Mouse (Mus musculus) right cerebral cortex, postnatal 10 days (tissue): ENCODE measurements at regions not wholly inside any gene's neighbourhood (a gene's known extent, or its start where the extent isn't known, plus 50 kb on each side); places are given as distances from the start of the nearest gene placed in this dataset.
A peak's percentile ranks its signal among the peaks of the same experiment; 100 is the strongest.

Experiments
- DNase-seq, 2 experiments: peaks; one replicate each; pipeline ENCODE4 v3.0.0; 2021; ENCODE audit warnings: low spot score in 2 of 2

GRCm38 (mm10) chr4:81005507-81006328, 95.3 kb downstream of the Lurap1l start:
- DNase-seq: peak; percentile 20 to 24

DNA sequence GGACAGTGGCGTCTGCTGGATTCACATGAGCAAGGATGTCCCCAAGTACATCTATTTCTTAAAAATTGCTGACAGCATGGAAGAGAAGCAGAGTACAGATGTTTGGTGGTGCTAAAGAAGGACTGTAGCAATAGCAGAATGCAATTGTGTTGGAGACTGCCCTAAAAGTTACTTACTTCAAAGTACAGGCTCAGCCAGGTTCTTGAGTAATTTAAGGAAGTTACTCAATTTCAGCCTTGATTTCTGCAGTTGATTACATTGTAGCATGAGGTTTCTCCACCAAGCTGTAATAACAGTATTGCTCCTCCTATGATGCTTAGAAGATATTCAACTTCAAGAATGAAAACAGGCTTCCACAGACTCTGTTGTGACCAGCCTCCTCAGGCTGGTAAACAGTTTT, 96.1 kb downstream of the Lurap1l start:
- DNase-seq: no peak

GRCm38 (mm10) chr4:81021850-81022249, 111.4 kb downstream of the Lurap1l start:
- DNase-seq: no peak

- no peak for DNase-seq
Measured at GRCm38 (mm10) chr4:81023436-81023983, 113.1 kb downstream of the Lurap1l start.

GRCm38 (mm10) chr4:81027558-81027957, 117.1 kb downstream of the Lurap1l start:
- DNase-seq: no peak

DNA sequence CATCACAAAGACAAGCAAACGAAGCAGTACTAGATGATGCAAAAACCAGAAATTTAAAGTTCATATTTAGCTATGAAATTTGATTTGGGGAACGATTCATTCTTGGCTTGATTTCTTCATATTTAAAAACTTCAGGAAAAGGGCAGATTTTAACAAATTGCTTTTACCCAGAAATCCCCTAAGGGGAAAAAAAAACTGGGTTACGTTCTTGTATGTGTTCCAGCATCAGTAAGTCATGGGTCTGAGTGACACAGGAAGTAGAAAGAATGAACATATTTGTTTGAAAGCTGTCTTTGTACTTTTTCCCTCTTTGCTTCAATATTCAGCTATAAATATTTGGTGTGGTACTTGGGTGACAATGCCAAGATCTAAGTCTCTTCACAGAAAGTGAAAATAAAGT, 120.2 kb downstream of the Lurap1l start:
- no peak for DNase-seq

DNA sequence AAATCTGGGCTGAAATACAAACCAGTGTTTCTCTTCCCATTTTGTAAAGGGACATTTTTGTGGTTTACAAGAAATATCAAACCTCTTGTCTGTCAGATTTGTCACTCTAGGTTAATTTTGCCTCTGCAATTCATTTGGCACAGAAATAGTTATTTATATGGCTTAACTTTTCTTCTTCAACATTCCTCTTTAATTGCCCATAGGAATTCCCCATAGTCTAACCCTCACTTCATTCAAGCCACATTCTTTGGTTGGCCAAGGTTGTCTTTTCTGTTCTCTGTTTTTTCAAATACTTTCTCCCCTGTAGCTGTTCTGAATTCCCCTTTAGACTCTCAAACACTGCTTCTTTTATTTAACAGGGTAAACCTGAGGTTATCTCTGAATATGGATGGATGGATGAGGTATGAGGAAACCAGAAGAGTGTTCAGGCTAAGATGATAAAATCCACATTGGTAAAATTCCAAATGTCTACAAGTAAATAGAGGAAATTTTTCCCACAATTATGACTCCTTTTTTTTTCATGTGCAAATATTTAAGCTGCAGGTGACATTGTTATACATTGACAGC, 127.0 kb downstream of the Lurap1l start:
- DNase-seq: no peak

DNA sequence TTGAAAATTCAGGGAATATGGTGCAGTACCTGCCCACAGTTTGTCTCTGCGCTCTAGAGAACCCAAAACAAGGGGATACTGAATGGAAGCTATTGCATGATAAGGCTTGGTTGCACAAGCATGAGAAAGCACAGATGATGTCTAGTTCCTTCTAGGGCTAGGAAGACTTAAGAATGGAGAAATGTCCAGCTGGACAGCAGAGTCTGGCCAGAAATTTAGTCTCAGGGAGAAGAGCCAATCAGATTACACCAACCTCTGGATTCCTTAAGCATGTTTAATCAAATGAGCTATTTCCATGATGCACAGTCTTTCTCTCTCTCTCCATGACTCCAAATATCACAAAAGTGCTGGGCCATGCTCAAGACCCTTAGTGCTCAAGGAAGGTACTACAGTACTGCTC, 147.8 kb downstream of the Lurap1l start:
- no peak for DNase-seq

- peak; percentile 26 for DNase-seq
Measured at GRCm38 (mm10) chr4:81058809-81059208, 148.4 kb downstream of the Lurap1l start.

DNA sequence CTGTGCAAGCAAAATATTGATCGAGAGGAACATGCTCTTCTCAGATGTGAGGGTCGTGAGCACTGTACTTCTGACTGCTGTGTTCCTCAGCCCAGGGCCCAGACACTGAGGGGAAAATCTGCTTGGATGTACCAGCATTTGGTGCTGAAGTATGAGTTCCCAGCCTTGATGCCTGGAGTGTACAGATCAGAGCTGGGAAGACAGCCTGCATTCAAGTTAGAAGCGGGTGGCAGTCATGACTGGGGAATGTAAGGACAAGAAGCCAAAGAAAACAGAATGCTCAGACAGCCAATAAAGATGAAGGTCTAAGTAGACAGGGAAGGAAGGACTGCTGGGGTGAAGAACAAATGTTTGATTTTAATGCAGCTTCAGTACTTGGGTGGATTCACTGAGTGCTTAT, 148.9 kb downstream of the Lurap1l start:
- no peak for DNase-seq

GRCm38 (mm10) chr4:81082290-81082947, 172.0 kb downstream of the Lurap1l start:
- no peak for DNase-seq

DNA sequence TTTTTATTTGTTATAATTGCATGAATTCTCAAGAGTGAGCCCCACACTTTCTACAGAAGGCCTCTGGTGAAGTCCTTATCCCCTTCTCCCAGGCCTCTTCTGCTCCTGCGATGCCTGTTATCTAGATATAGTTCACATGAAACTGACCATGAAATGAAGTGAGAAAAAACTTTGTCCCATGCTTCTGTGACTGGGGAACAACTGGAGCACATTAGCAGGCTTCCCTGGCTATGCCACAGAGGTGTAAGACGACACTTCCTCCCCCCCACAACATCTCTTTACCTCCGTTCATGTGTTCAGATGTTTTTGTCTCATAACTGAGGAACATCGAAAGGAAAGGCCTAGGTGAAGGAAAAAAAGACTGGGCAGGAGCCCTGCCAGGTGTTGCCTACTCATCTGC, 174.7 kb downstream of the Lurap1l start:
- DNase-seq: no peak

GRCm38 (mm10) chr4:81096581-81096980, 186.1 kb downstream of the Lurap1l start:
- no peak for DNase-seq

GRCm38 (mm10) chr4:81097597-81097996, 187.2 kb downstream of the Lurap1l start:
- DNase-seq: no peak

GRCm38 (mm10) chr4:81101049-81101448, 190.6 kb downstream of the Lurap1l start:
- DNase-seq: no peak

DNA sequence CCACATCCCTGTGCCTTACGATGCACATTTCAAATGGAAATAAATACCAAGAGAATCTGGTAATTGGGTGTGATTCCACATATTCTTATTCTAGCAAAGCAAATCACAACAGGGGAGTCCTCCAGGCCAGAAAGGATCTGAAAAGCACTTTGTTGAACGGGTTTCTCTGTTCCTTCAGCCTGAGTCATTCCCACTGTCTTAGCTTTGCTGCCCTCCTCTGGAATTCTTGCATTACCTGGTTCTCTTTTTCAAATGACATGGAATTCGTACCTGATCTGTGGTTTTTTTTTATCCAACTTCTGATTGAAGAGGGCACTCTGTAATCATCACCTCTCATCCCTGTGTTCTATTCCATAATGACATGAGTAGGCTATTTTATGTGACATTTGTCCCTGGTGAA, 200.9 kb downstream of the Lurap1l start:
- DNase-seq: peak; percentile 31 to 36

DNA sequence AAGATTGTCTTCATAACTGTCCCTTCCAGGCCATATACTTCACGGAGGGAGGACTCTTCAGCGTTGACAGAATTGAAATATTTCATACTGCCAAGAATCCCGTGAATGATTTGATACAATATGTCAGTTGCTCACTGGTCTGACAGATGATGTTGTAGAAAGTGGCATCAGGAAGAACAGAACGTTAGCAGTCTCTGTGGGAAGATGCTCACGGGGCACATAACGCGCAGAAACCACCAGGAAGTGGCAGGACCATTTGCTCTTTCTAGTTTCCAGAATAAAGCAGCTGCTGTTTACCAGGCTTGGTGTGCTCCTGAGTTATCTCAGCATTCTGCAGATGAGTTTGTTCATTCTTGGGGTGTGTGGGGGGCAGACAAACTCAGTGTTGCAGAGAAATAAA, 206.0 kb downstream of the Lurap1l start:
- DNase-seq: no peak

- no peak for DNase-seq
Measured at GRCm38 (mm10) chr4:81124155-81124554, 213.7 kb downstream of the Lurap1l start.

DNA sequence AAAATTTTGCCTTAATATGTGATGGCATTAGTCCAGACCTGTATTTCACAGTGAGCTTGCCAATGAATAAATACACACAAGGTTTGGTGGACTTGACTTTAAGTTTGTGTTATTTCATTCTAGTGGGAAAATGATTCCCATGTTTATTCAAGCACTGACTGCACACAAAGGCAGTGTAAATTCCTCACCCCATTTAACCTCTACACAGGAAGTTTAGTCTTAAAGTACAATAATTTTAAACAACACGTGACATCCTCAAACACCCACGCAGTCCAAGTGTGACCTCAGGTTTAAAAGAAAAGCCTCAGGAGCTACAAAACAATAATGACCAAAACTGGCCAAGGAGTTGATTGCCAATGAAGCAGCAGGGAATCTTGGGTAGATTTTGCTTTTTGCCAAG, 219.4 kb downstream of the Lurap1l start:
- DNase-seq: no peak

DNA sequence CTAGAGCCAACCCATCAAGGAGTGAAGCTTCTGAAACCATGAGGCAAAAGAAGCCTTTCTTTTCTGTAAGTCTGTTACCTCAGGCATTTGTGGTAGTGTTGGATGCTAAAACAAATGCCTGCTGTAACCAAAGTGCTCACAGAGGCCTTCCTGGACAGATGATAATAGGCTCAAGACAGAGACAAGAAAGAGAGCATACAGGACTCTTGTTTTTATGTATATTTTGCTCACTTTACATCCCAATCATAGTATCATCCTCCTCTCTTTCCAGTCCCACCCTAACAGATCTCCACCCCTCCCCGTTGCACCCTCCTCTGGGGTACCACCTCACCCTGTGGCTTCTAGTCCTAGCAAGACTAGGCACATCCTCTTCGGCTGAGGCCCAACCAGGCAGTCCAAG, 262.7 kb downstream of the Lurap1l start:
- DNase-seq: no peak

- no peak for DNase-seq
Measured at GRCm38 (mm10) chr4:81177443-81178041, 265.1 kb downstream of the Mpdz start.

- DNase-seq: no peak
Measured at GRCm38 (mm10) chr4:81178047-81178781, 264.4 kb downstream of the Mpdz start.
